Mouse (Mus musculus) embryo, embryonic 9.5 days (tissue): ENCODE measurements at regions not wholly inside any gene's neighbourhood (a gene's known extent, or its start where the extent isn't known, plus 50 kb on each side); places are given as distances from the start of the nearest gene placed in this dataset.
A peak's percentile ranks its signal among the peaks of the same experiment; 100 is the strongest.

Source experiments
- DNase-seq: peaks from one replicate; pipeline ENCODE4 v3.0.0-alpha.2; 2017; ENCODE audit errors: extremely low spot score

GRCm38 (mm10) chr1:35834180-35834579, 234.0 kb upstream of the Hs6st1 start:
- DNase-seq: no peak

GRCm38 (mm10) chr1:35836552-35836951, 231.6 kb upstream of the Hs6st1 start:
- no peak for DNase-seq

GRCm38 (mm10) chr1:35838625-35839024, 229.6 kb upstream of the Hs6st1 start:
- DNase-seq: no peak

- DNase-seq: peak; percentile 45
Measured at GRCm38 (mm10) chr1:35839446-35839845, 228.8 kb upstream of the Hs6st1 start.

DNA sequence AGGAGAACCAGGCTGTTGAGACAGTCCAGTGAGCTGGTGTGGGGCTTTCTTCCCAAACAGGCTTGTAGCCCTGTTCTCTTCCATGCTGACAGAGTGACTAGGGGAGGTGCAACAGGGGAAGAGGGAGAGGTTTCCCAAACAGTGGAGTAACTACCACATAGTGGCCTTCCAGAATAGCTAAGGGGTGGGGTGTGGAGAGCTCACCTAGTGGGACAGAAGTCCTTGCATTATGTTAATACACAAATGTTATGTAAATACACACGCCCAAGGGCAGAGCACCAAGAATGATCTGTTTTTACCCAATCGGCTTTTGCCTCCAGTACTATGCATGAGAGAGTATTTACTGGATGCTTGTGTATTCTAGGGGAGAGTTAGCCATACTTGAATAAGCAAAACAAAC, 226.6 kb upstream of the Hs6st1 start:
- no peak for DNase-seq

- DNase-seq: no peak
Measured at GRCm38 (mm10) chr1:35842707-35843106, 225.5 kb upstream of the Hs6st1 start.

DNA sequence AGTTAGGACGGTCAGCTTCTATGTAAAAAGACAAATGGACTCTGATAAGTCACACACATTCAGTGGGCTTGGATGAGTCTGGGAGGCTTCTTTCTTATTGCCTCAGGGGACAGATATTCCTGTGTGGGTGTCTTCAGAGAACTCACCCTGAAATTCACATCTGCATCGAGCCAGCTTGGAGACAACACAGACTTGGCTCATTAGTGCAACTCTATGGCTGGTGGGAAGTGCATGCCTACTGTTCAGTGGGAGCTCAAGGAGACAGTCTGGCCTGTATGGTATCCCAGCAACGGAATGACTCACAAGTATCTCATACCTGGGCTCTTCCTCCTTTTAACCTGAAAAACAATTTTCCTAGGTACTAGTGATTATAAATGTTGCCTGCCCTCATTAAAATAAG, 224.6 kb upstream of the Hs6st1 start:
- no peak for DNase-seq

- peak; percentile 31 for DNase-seq
Measured at GRCm38 (mm10) chr1:35846224-35846936, 221.8 kb upstream of the Hs6st1 start.

DNA sequence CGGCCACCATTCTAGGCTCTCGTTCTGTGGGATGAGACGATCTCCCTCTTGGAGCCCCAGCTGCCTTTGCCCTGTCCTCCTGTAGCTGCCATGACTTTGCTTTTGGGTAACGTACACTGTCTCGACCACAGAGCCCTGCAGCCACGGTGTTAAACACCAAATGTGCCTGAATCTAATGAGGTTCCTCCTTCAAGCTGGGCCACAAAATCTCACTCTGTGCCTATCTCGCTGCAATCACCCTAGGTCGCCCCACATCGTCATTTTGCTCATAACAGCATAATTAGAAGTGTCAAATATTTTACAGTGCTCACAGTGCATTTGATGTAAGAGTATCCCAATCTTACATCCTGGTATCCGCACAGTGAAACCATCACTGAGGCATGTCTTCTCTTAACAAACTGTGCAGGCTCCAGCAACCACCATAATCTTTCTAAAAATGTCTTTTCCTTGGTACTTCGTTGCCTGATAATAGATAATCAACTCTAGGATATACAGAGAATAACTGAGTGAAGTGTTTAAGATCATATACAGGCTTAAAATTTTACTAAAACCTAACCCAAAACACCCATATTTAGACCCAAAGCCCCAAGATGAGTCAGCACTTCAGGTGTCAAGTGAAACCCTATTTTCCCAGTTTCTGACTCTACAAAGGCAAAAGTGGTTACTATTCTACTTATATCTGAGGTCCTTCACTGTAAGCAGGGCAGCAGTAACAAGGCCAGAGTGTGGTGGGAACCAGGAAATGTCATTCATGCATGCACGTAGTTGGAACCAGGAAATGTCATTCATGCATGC, 219.8 kb upstream of the Hs6st1 start:
- DNase-seq: no peak

DNA sequence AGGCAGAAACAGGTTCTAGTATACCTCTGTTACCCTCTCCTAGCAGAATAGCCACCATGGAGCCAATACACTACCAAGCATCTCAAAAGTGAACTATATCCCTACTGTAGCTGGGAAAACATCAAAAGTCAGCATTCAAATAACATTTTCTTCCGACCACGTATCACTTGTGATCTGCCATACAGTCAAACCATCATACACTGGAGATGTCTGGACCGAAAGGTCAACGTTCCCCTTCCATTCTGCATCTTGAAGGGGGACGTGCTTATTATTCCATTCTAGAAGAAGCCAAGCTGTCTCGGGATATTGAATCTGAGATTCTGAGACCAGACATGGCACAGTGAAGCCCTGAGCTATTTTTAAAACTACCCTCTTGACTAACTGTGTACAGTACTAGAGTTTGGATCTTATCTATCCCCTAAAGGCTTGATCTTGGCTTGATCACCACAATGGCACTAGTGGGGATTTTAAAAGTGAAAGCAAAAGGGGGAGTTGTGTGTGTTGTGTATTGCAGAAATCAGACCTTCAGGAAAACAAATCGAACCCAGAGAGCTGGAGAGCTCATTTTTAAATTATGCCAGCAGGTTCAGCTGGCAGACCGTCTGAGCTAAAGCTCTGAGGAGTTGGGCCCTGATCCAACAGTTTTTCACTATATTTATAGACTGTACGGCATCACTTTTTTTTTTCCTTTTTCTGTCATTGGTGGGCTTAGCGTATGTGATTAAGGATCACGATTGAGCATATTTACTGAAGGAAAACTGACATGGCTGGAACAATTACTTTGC, 218.6 kb upstream of the Hs6st1 start:
- no peak for DNase-seq

DNA sequence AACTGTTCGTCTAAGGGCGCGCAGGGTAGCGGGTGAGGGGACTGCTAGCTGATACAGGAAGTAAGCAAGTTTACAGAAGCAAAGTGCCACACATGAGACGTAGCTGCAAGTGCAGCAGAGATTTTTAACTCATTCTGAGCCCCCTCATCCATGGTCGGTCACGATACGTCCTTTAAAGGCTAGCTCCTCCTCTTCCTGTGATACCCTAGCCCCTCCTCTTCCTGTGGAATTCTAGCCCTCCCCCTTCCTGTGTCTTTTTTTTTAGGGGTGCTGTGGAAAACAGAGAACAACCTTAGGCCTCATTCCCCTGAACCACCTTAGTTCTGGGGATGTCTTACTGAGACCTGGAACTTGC, 218.0 kb upstream of the Hs6st1 start:
- no peak for DNase-seq

- no peak for DNase-seq
Measured at GRCm38 (mm10) chr1:35850566-35851085, 217.6 kb upstream of the Hs6st1 start.

DNA sequence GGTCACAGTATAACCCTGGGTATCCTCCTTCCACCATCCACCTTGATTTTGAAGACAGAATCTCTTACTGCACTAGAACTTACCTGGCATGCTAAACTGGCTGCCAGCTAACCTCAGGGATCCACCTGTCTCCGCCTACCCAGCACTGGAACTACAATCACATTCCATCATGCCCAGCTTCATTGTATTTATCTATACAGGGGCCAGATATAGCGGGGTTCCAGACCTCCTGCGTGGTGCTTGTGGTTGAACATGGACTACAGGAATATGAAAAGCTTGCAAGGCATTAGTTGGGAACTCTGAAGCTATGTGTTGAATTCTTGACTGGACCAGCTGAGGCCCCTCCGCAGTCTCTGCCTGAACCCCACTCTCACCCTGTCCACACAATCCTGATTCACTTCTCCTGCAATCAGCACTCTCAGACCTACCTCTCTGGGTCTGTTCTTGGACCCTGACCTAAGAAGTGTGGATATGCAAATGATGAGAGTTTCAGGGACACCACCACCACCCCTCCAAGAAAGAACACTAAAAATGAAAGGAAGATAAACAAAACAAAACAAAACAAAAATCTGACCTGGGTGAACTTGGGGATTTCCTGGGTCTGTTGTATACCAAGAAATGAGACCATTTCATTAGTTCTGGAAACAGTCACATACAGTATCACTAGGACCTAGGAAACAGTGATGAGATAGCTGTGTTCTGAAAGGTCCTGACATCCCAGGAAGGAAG, 216.4 kb upstream of the Hs6st1 start:
- DNase-seq: no peak

DNA sequence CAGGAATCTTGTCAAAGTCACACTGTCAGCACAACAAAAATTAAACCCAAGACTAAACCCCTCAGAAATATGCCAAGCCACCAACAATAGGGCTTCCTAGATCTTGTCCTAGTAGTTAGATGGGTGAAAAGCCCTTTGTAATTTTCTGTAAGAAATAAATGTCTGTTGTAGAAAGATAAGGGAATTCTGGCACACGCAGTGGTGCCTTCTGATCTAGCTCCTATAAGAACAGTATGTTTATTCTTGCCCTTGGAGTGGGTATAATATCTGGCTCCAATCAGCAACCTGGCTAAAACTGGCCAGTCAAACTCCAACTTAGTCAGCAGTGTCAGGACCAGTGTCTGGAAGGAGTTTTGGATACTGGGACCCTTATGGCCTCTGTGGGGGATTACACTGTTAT, 215.2 kb upstream of the Hs6st1 start:
- DNase-seq: no peak

GRCm38 (mm10) chr1:35855650-35856049, 212.6 kb upstream of the Hs6st1 start:
- no peak for DNase-seq

DNA sequence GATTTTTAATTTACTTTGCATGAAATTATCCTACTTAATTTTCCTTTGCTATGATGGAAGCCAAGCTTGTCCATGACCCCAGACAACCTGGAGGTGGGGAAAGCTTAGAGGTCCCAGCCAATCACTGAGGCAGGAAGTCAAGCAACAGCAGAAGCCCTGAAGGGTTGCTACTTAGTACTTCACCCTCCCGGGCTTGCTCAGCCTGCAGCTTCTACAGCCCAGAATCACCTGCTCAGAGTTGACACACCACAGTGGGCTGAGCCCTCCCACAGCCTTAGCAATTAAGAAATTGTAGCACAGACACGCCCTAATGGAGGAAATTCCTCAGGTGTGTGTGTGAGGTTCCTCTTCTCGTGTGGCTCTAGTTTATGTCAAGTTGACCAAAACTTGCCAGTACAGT, 209.9 kb upstream of the Hs6st1 start:
- DNase-seq: no peak

- DNase-seq: no peak
Measured at GRCm38 (mm10) chr1:35860779-35861178, 207.4 kb upstream of the Hs6st1 start.

- DNase-seq: no peak
Measured at GRCm38 (mm10) chr1:35862196-35862595, 206.0 kb upstream of the Hs6st1 start.

- no peak for DNase-seq
Measured at GRCm38 (mm10) chr1:35862661-35863060, 205.5 kb upstream of the Hs6st1 start.

- no peak for DNase-seq
Measured at GRCm38 (mm10) chr1:35864246-35864645, 204.0 kb upstream of the Hs6st1 start.

- no peak for DNase-seq
Measured at GRCm38 (mm10) chr1:35865263-35865662, 202.9 kb upstream of the Hs6st1 start.

GRCm38 (mm10) chr1:35866643-35867042, 201.6 kb upstream of the Hs6st1 start:
- no peak for DNase-seq
